ENCODE assay signal across 8 mouse cellular contexts in the genomic region with DNA sequence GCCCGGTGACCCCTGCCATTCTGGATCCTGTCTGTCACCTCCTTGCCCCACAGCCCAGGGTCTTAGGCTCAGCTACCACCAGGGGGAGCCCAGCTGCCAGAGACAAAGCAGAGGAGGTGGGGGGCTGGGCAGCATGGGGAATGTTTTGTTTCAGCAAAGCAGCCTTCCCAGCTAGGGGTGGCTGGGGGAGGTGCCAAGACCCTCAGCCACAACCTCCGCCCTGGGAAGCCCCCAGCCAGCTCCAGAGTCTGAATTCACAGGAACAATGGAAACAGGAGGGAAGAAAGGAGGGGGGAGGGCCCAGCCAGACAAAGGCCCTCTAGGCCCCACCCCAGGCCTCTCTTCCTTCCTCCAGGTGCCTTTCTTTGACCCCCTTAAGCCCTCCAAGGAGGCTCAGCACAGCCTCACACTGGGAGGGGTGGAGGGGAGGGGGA. TPM values are rescaled to one million over a fixed set of nuclear protein-coding genes. Genes with fewer than 3 reads are reported as not detected.
A peak's percentile ranks its signal among the peaks of the same experiment; 100 is the strongest.
DNase-seq lines count a peak whose midpoint lies in the region; ATAC-seq and TF ChIP-seq lines count a peak whose summit lies in the region.

No protein-coding gene starts in this region.

- H3K27me3 ChIP-seq in forebrain, embryonic 10.5 days (ENCODE audit: poor library complexity, severe bottlenecking), result no peaks in the 10 kb centered on the region
- H3K27me3 ChIP-seq in heart, embryonic 16.5 days (ENCODE audit: control insufficient read depth, insufficient read depth, low read length), result no peaks in the 10 kb centered on the region
- no peaks in the 10 kb centered on the region for H3K27me3 ChIP-seq in neural tube, embryonic 13.5 days

- WGBS in forebrain, embryonic 10.5 days, result 0% methylated on average over 2 of the region's 2 CpGs
- 0% methylated on average over 2 of the region's 2 CpGs for WGBS in heart, embryonic 16.5 days
- WGBS in neural tube, embryonic 13.5 days, result 0% methylated on average over 2 of the region's 2 CpGs

- peak; percentile 99 for DNase-seq in ES-CJ7 (ENCODE audit: low read depth, low spot score)
- DNase-seq in forebrain, embryonic 10.5 days (ENCODE audit: extremely low spot score, low spot score), result peak; percentile 95
- peak; percentile 91 to 93 for DNase-seq in kidney, postnatal 25 days
- DNase-seq in lung, adult 18-20 months, result peak; percentile 77 to 88
- DNase-seq in thymus, postnatal 0 days (ENCODE audit: low spot score), result peak; percentile 88

- peak overlapping the region; percentile 26 for H3K4me2 ChIP-seq in heart, embryonic 16.5 days (ENCODE audit: low read depth, low read length)
- peak overlapping the region; percentile 99 for H3K4me2 ChIP-seq in neural tube, embryonic 13.5 days

- ATAC-seq in heart, embryonic 16.5 days (replicated peaks; ENCODE audit: extremely low read depth, insufficient read depth, low FRiP score), result peak; percentile 59
- peak; percentile 29 for ATAC-seq in neural tube, embryonic 13.5 days (ENCODE audit: low read depth)

- no peaks in the 10 kb centered on the region for H3K9me3 ChIP-seq in forebrain, embryonic 10.5 days
- H3K9me3 ChIP-seq in heart, embryonic 16.5 days (replicated peaks; ENCODE audit: control insufficient read depth, low read length), result no peaks in the 10 kb centered on the region
- no peaks in the 10 kb centered on the region for H3K9me3 ChIP-seq in neural tube, embryonic 13.5 days

- peaks cover 71% of the 10 kb centered on the region for H3K4me1 ChIP-seq in bone marrow macrophage, adult 2 months (ENCODE audit: control insufficient read depth, insufficient read depth, low read length)
- H3K4me1 ChIP-seq in forebrain, embryonic 10.5 days, result peaks cover 81% of the 10 kb centered on the region
- peaks cover 80% of the 10 kb centered on the region for H3K4me1 ChIP-seq in heart, embryonic 16.5 days (ENCODE audit: control insufficient read depth, insufficient read depth, low read length)
- peaks cover 80% of the 10 kb centered on the region for H3K4me1 ChIP-seq in neural tube, embryonic 13.5 days (replicated peaks)

- no peak overlapping the region for H3K4me3 ChIP-seq in bone marrow macrophage, adult 2 months (ENCODE audit: insufficient read depth, low read length)
- H3K4me3 ChIP-seq in forebrain, embryonic 10.5 days, result peak overlapping the region; percentile 80
- H3K4me3 ChIP-seq in heart, embryonic 16.5 days (ENCODE audit: low read length), result peak overlapping the region; percentile 4; the same call in 1 of the 2 replicates
- H3K4me3 ChIP-seq in neural tube, embryonic 13.5 days, result peak overlapping the region; percentile 15

- TF ChIP-seq CTCF in bone marrow macrophage, adult 2 months (IDR thresholded peaks at IDR 0.05; ENCODE audit: low read depth, low read length), result peak; percentile 53

- H3K36me3 ChIP-seq in forebrain, embryonic 10.5 days (replicated peaks), result peaks cover 86% of the 10 kb centered on the region
- peaks cover 5% of the 10 kb centered on the region for H3K36me3 ChIP-seq in heart, embryonic 16.5 days (ENCODE audit: control insufficient read depth, insufficient read depth)
- H3K36me3 ChIP-seq in neural tube, embryonic 13.5 days, result peaks cover 16% of the 10 kb centered on the region

- peak overlapping the region; percentile 13; the same call in 1 of the 2 replicates for H3K27ac ChIP-seq in bone marrow macrophage, adult 2 months (ENCODE audit: insufficient read depth, low read depth, low read length)
- peak overlapping the region; percentile 97 for H3K27ac ChIP-seq in forebrain, embryonic 10.5 days
- peak overlapping the region; percentile 88 for H3K27ac ChIP-seq in heart, embryonic 16.5 days (ENCODE audit: low read length)
- H3K27ac ChIP-seq in neural tube, embryonic 13.5 days (replicated peaks), result peak overlapping the region; percentile 98

- peak overlapping the region; percentile 30 for H3K9ac ChIP-seq in heart, embryonic 16.5 days (ENCODE audit: low read length)
- H3K9ac ChIP-seq in neural tube, embryonic 13.5 days, result peak overlapping the region; percentile 96

- TF ChIP-seq POLR2A in bone marrow macrophage, adult 2 months (IDR thresholded peaks at IDR 0.05; ENCODE audit: borderline replicate concordance, low read depth, low read length), result no peak

RNA-seq across cellular contexts. Expression of a gene that starts 8.3 kb away (rescaled TPM):
- polyA plus RNA-seq in bone marrow macrophage, adult 2 months (2012; ENCODE audit: insufficient read depth, insufficient read length, missing spikeins), result 994 and 1,017 TPM in 2 replicates
- 526 and 533 TPM in 2 replicates for polyA plus RNA-seq in forebrain, embryonic 10.5 days (2016; fragmentation: Nextera tagmentation; extraction: Ambion mirVana)
- polyA plus RNA-seq in heart, embryonic 16.5 days (2015; fragmentation: Nextera tagmentation; extraction: Ambion mirVana), result 419 and 458 TPM in 2 replicates
- 350 and 384 TPM in 2 replicates for polyA plus RNA-seq in neural tube, embryonic 13.5 days (2015; fragmentation: Nextera tagmentation; extraction: Ambion mirVana)
- 466 and 479 TPM in 2 replicates for polyA plus RNA-seq in thymus, postnatal 0 days (2015; fragmentation: Nextera tagmentation; extraction: Ambion mirVana)

RNA-seq across cellular contexts. Expression of a gene that starts 17.8 kb away (rescaled TPM):
- not detected in 2 replicates for polyA plus RNA-seq in bone marrow macrophage, adult 2 months (2012; ENCODE audit: insufficient read depth, insufficient read length, missing spikeins)
- polyA plus RNA-seq in forebrain, embryonic 10.5 days (2016; fragmentation: Nextera tagmentation; extraction: Ambion mirVana), result 1.4 and 2.0 TPM in 2 replicates
- polyA plus RNA-seq in heart, embryonic 16.5 days (2015; fragmentation: Nextera tagmentation; extraction: Ambion mirVana), result 11.0 and 12.0 TPM in 2 replicates
- 6.5 and 9.0 TPM in 2 replicates for polyA plus RNA-seq in neural tube, embryonic 13.5 days (2015; fragmentation: Nextera tagmentation; extraction: Ambion mirVana)
- 1.4 and 1.8 TPM in 2 replicates for polyA plus RNA-seq in thymus, postnatal 0 days (2015; fragmentation: Nextera tagmentation; extraction: Ambion mirVana)

RNA-seq across cellular contexts. Expression of a gene that starts 39.4 kb away (rescaled TPM):
- 8.2 and 8.6 TPM in 2 replicates for polyA plus RNA-seq in bone marrow macrophage, adult 2 months (2012; ENCODE audit: insufficient read depth, insufficient read length, missing spikeins)
- 58.6 and 66.8 TPM in 2 replicates for polyA plus RNA-seq in forebrain, embryonic 10.5 days (2016; fragmentation: Nextera tagmentation; extraction: Ambion mirVana)
- 45.7 and 46.5 TPM in 2 replicates for polyA plus RNA-seq in heart, embryonic 16.5 days (2015; fragmentation: Nextera tagmentation; extraction: Ambion mirVana)
- polyA plus RNA-seq in neural tube, embryonic 13.5 days (2015; fragmentation: Nextera tagmentation; extraction: Ambion mirVana), result 13.5 and 17.4 TPM in 2 replicates
- 43.6 and 48.7 TPM in 2 replicates for polyA plus RNA-seq in thymus, postnatal 0 days (2015; fragmentation: Nextera tagmentation; extraction: Ambion mirVana)

RNA-seq across cellular contexts. Expression of a gene that starts 42.5 kb away (rescaled TPM):
- not detected in 2 replicates for polyA plus RNA-seq in bone marrow macrophage, adult 2 months (2012; ENCODE audit: insufficient read depth, insufficient read length, missing spikeins)
- 8.8 and 9.0 TPM in 2 replicates for polyA plus RNA-seq in forebrain, embryonic 10.5 days (2016; fragmentation: Nextera tagmentation; extraction: Ambion mirVana)
- polyA plus RNA-seq in heart, embryonic 16.5 days (2015; fragmentation: Nextera tagmentation; extraction: Ambion mirVana), result 3.3 and 3.9 TPM in 2 replicates
- 23.9 and 25.6 TPM in 2 replicates for polyA plus RNA-seq in neural tube, embryonic 13.5 days (2015; fragmentation: Nextera tagmentation; extraction: Ambion mirVana)
- 0.60 and 1.1 TPM in 2 replicates for polyA plus RNA-seq in thymus, postnatal 0 days (2015; fragmentation: Nextera tagmentation; extraction: Ambion mirVana)

RNA-seq across cellular contexts. Expression of a gene that starts 46.2 kb away (rescaled TPM):
- polyA plus RNA-seq in bone marrow macrophage, adult 2 months (2012; ENCODE audit: insufficient read depth, insufficient read length, missing spikeins), result 0.29 and 0.59 TPM in 2 replicates
- 0.42 and 0.47 TPM in 2 replicates for polyA plus RNA-seq in forebrain, embryonic 10.5 days (2016; fragmentation: Nextera tagmentation; extraction: Ambion mirVana)
- polyA plus RNA-seq in heart, embryonic 16.5 days (2015; fragmentation: Nextera tagmentation; extraction: Ambion mirVana), result 0.54 and 0.69 TPM in 2 replicates
- polyA plus RNA-seq in neural tube, embryonic 13.5 days (2015; fragmentation: Nextera tagmentation; extraction: Ambion mirVana), result 1.9 and 2.0 TPM in 2 replicates
- polyA plus RNA-seq in thymus, postnatal 0 days (2015; fragmentation: Nextera tagmentation; extraction: Ambion mirVana), result 0.90 and 1.2 TPM in 2 replicates

Comparison
In these comparisons a context has a peak if more than half of its experiments do, and no peak if none do; other contexts are left out.
1. H3K27ac ChIP-seq: peak in every context shown above with its lines; median percentile 98 in neural tube, embryonic 13.5 days; 97 in forebrain, embryonic 10.5 days; 88 in heart, embryonic 16.5 days; 13 in bone marrow macrophage, adult 2 months.